27 mouse cellular contexts compared by ENCODE assay signal in the genomic region with DNA sequence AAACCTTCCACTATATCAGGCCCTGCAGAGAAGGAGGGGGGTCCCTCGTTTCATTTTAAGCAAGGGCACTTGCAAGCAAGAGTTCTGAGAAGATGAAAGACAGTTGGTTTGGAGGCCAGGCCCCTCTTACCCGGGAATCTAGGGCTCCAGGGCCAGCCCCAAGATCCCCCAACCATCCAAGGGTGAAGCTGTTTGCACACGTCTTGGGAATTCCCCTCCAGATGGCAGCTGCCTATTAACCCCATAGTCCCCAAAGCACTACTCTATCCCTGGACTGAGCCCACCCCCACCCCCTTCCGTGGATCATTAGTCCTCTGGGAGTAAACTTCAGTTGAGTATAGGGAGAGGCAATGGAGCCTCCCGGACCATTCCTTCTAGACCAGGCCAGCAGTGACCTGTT. TPM values are rescaled to one million over a fixed set of nuclear protein-coding genes. Genes with fewer than 3 reads are reported as not detected.
DNase-seq lines count a peak whose midpoint lies in the region; ATAC-seq lines count a peak whose summit lies in the region.
"Had no signal": no experiment of that assay in that cellular context is flagged by ENCODE, and none has a peak within 500 bp of the region (broad histone marks: within the 10 kb centered on the region; RNA-seq: fewer than 3 reads in every experiment).

No protein-coding gene starts in this region.

- peak overlapping the region; percentile 50; the same call in 1 of the 2 replicates for H3K4me3 ChIP-seq in heart, embryonic 10.5 days
- peak overlapping the region; percentile 44; the same call in 1 of the 2 replicates for H3K4me3 ChIP-seq in midbrain, embryonic 10.5 days
- no peak overlapping the region for H3K4me3 ChIP-seq in midbrain, embryonic 16.5 days (ENCODE audit: low read depth, low read length)
- H3K4me3 ChIP-seq in limb, embryonic 15.5 days, result peak overlapping the region; percentile 37
- H3K4me3 ChIP-seq: erythroblast, embryonic 14.5 days had no signal

- H3K27ac ChIP-seq in heart, embryonic 10.5 days, result no peak overlapping the region
- H3K27ac ChIP-seq in midbrain, embryonic 10.5 days (replicated peaks), result no peak overlapping the region
- no peak overlapping the region for H3K27ac ChIP-seq in midbrain, embryonic 16.5 days (ENCODE audit: low read length)
- H3K27ac ChIP-seq in limb, embryonic 15.5 days, result 0 out of 2 replicates have a peak overlapping the region, but pooled peaks have one; percentile 27
- H3K27ac ChIP-seq: forebrain, embryonic 13.5 days; gastrocnemius, adult 2 months; intestine, embryonic 15.5 days; liver, embryonic 12.5 days; midbrain, embryonic 15.5 days had no signal

- no peaks in the 10 kb centered on the region for H3K9me3 ChIP-seq in heart, embryonic 10.5 days
- no peaks in the 10 kb centered on the region for H3K9me3 ChIP-seq in midbrain, embryonic 10.5 days (replicated peaks)
- no peaks in the 10 kb centered on the region; the same call in 1 of the 2 replicates for H3K9me3 ChIP-seq in midbrain, embryonic 16.5 days (replicated peaks; ENCODE audit: control insufficient read depth, low read length, poor library complexity, severe bottlenecking)
- H3K9me3 ChIP-seq in limb, embryonic 15.5 days, result no peaks in the 10 kb centered on the region
- H3K9me3 ChIP-seq: forebrain, embryonic 13.5 days; intestine, embryonic 15.5 days; liver, embryonic 12.5 days; megakaryocyte, embryonic 14.5 days; midbrain, embryonic 15.5 days had no signal

- H3K4me2 ChIP-seq in midbrain, embryonic 16.5 days (ENCODE audit: low read length), result no peak overlapping the region
- peak overlapping the region; percentile 49 for H3K4me2 ChIP-seq in limb, embryonic 15.5 days

- WGBS in heart, embryonic 10.5 days, result 3% methylated on average over 5 of the region's 5 CpGs
- WGBS in midbrain, embryonic 10.5 days, result 3% methylated on average over 5 of the region's 5 CpGs
- WGBS in midbrain, embryonic 16.5 days, result 4% methylated on average over 5 of the region's 5 CpGs
- 3% methylated on average over 5 of the region's 5 CpGs for WGBS in limb, embryonic 15.5 days

- peaks cover 58% of the 10 kb centered on the region for H3K4me1 ChIP-seq in heart, embryonic 10.5 days
- peaks cover 58% of the 10 kb centered on the region for H3K4me1 ChIP-seq in midbrain, embryonic 10.5 days
- H3K4me1 ChIP-seq in midbrain, embryonic 16.5 days (ENCODE audit: control insufficient read depth, insufficient read depth, low read length), result peaks cover 12% of the 10 kb centered on the region; the same call in 1 of the 2 replicates
- peaks cover 60% of the 10 kb centered on the region for H3K4me1 ChIP-seq in limb, embryonic 15.5 days

- H3K36me3 ChIP-seq in heart, embryonic 10.5 days, result no peaks in the 10 kb centered on the region
- no peaks in the 10 kb centered on the region for H3K36me3 ChIP-seq in midbrain, embryonic 10.5 days
- H3K36me3 ChIP-seq in midbrain, embryonic 16.5 days (ENCODE audit: control insufficient read depth, insufficient read depth, low read length), result no peaks in the 10 kb centered on the region
- H3K36me3 ChIP-seq in limb, embryonic 15.5 days, result no peaks in the 10 kb centered on the region
- H3K36me3 ChIP-seq: G1E; intestine, embryonic 15.5 days; liver, embryonic 12.5 days; midbrain, embryonic 15.5 days had no signal

- no peak overlapping the region for H3K9ac ChIP-seq in midbrain, embryonic 16.5 days (ENCODE audit: low read depth, low read length)
- no peak overlapping the region for H3K9ac ChIP-seq in limb, embryonic 15.5 days
- H3K9ac ChIP-seq: intestine, embryonic 15.5 days; liver, embryonic 12.5 days; midbrain, embryonic 15.5 days had no signal

- H3K27me3 ChIP-seq in heart, embryonic 10.5 days (ENCODE audit: insufficient read depth, poor library complexity, severe bottlenecking), result peaks cover 99% of the 10 kb centered on the region
- H3K27me3 ChIP-seq in midbrain, embryonic 10.5 days (ENCODE audit: low read depth, poor library complexity, severe bottlenecking), result peaks cover 100% of the 10 kb centered on the region
- H3K27me3 ChIP-seq in midbrain, embryonic 16.5 days (ENCODE audit: control insufficient read depth, insufficient read depth, low read depth, low read length), result peaks cover 86% of the 10 kb centered on the region
- peaks cover 98% of the 10 kb centered on the region for H3K27me3 ChIP-seq in limb, embryonic 15.5 days

- ATAC-seq in midbrain, embryonic 16.5 days, result no peak
- no peak for ATAC-seq in limb, embryonic 15.5 days (ENCODE audit: insufficient number of reproducible peaks, low FRiP score, low TSS enrichment, low read depth)
- ATAC-seq: hindbrain, embryonic 16.5 days; liver, embryonic 12.5 days had no signal

- DNase-seq in heart, embryonic 10.5 days (ENCODE audit: low spot score), result no peak
- DNase-seq in heart, adult 9 months (ENCODE audit: low spot score in 2 of 2), result no peak
- DNase-seq in midbrain, embryonic 10.5 days (ENCODE audit: low spot score), result peak; percentile 15
- DNase-seq in MN1 (ENCODE audit: low spot score), result peak; percentile 21
- DNase-seq in adrenal gland, postnatal 4 days (ENCODE audit: low spot score in 2 of 2), result no peak
- DNase-seq in cerebellum, postnatal 4 days (ENCODE audit: low spot score in 2 of 2), result no peak
- DNase-seq: adrenal gland, adult 8-10 months; cerebellum, adult 2 months; cerebellum, postnatal 25 days; lung, adult 2 months had no signal

RNA-seq across cellular contexts. Expression of a gene that starts 2.4 kb away (rescaled TPM):
- polyA plus RNA-seq in heart, embryonic 10.5 days (2016; fragmentation: Nextera tagmentation; extraction: Ambion mirVana), result 0.09 TPM in 1 of 2 replicates, not detected in the other
- polyA plus RNA-seq in midbrain, embryonic 10.5 days (2016; fragmentation: Nextera tagmentation; extraction: Ambion mirVana), result 0.14 and 0.24 TPM in 2 replicates
- polyA plus RNA-seq in midbrain, embryonic 16.5 days (2015; fragmentation: Nextera tagmentation; extraction: Ambion mirVana), result not detected in 2 replicates
- polyA plus RNA-seq in limb, embryonic 15.5 days (2015; fragmentation: Nextera tagmentation; extraction: Ambion mirVana), result 6.0 and 7.0 TPM in 2 replicates
- total RNA-seq in adrenal gland, postnatal 4 days (2021), result 1 to 10 TPM in 1 of 2 experiments, under 1 TPM in 1; 0.68 to 1.2 TPM
- polyA plus RNA-seq: erythroblast, embryonic 14.5 days; forebrain, embryonic 13.5 days; intestine, embryonic 15.5 days; liver, embryonic 12.5 days; midbrain, embryonic 15.5 days; stomach, embryonic 14.5 days had no signal

RNA-seq across cellular contexts. Expression of a gene that starts 12.5 kb away (rescaled TPM):
- polyA plus RNA-seq in heart, embryonic 10.5 days (2016; fragmentation: Nextera tagmentation; extraction: Ambion mirVana), result 41.7 and 42.7 TPM in 2 replicates
- 41.2 and 43.2 TPM in 2 replicates for polyA plus RNA-seq in midbrain, embryonic 10.5 days (2016; fragmentation: Nextera tagmentation; extraction: Ambion mirVana)
- polyA plus RNA-seq in midbrain, embryonic 16.5 days (2015; fragmentation: Nextera tagmentation; extraction: Ambion mirVana), result 96.4 and 102 TPM in 2 replicates
- 41.7 and 49.3 TPM in 2 replicates for polyA plus RNA-seq in limb, embryonic 15.5 days (2015; fragmentation: Nextera tagmentation; extraction: Ambion mirVana)
- 100 to 1,000 TPM; 124 to 135 TPM for total RNA-seq in adrenal gland, postnatal 4 days (2021)

RNA-seq across cellular contexts. Expression of a gene that starts 14.1 kb away (rescaled TPM):
- not detected in 2 replicates for polyA plus RNA-seq in heart, embryonic 10.5 days (2016; fragmentation: Nextera tagmentation; extraction: Ambion mirVana)
- 22.0 and 24.0 TPM in 2 replicates for polyA plus RNA-seq in midbrain, embryonic 10.5 days (2016; fragmentation: Nextera tagmentation; extraction: Ambion mirVana)
- polyA plus RNA-seq in midbrain, embryonic 16.5 days (2015; fragmentation: Nextera tagmentation; extraction: Ambion mirVana), result 1.2 and 1.3 TPM in 2 replicates
- 0.06 and 0.14 TPM in 2 replicates for polyA plus RNA-seq in limb, embryonic 15.5 days (2015; fragmentation: Nextera tagmentation; extraction: Ambion mirVana)
- total RNA-seq in adrenal gland, postnatal 4 days (2021), result not detected
- total RNA-seq: adrenal gland, adult 8-10 months; G1E; heart, adult 8-10 months; heart, postnatal 4 days; left cerebral cortex, postnatal 25 days had no signal
- polyA plus RNA-seq: cerebellum, adult 2 months; erythroblast, embryonic 14.5 days; forebrain, embryonic 13.5 days; G1E; heart, embryonic 16.5 days; intestine, embryonic 15.5 days; liver, embryonic 12.5 days; lung, adult 2 months; spleen, adult 2 months; stomach, embryonic 14.5 days had no signal

RNA-seq across cellular contexts. Expression of a gene that starts 33.8 kb away (rescaled TPM):
- polyA plus RNA-seq in heart, embryonic 10.5 days (2016; fragmentation: Nextera tagmentation; extraction: Ambion mirVana), result 0.06 TPM in 1 of 2 replicates, not detected in the other
- 0.54 and 0.82 TPM in 2 replicates for polyA plus RNA-seq in midbrain, embryonic 10.5 days (2016; fragmentation: Nextera tagmentation; extraction: Ambion mirVana)
- 0.35 and 0.42 TPM in 2 replicates for polyA plus RNA-seq in midbrain, embryonic 16.5 days (2015; fragmentation: Nextera tagmentation; extraction: Ambion mirVana)
- polyA plus RNA-seq in limb, embryonic 15.5 days (2015; fragmentation: Nextera tagmentation; extraction: Ambion mirVana), result 0.15 TPM in 1 of 2 replicates, not detected in the other
- 1 to 10 TPM in 1 of 2 experiments, under 1 TPM in 1; 0.76 to 4.2 TPM for total RNA-seq in adrenal gland, postnatal 4 days (2021)
- polyA plus RNA-seq: intestine, embryonic 15.5 days; liver, embryonic 12.5 days; stomach, embryonic 14.5 days had no signal

RNA-seq across cellular contexts. Expression of a gene that starts 47.5 kb away (rescaled TPM):
- 20.5 and 40.8 TPM in 2 replicates for polyA plus RNA-seq in heart, embryonic 10.5 days (2016; fragmentation: Nextera tagmentation; extraction: Ambion mirVana)
- 15.2 and 16.4 TPM in 2 replicates for polyA plus RNA-seq in midbrain, embryonic 10.5 days (2016; fragmentation: Nextera tagmentation; extraction: Ambion mirVana)
- 2.3 and 4.0 TPM in 2 replicates for polyA plus RNA-seq in midbrain, embryonic 16.5 days (2015; fragmentation: Nextera tagmentation; extraction: Ambion mirVana)
- polyA plus RNA-seq in limb, embryonic 15.5 days (2015; fragmentation: Nextera tagmentation; extraction: Ambion mirVana), result 90.0 and 101 TPM in 2 replicates
- total RNA-seq in adrenal gland, postnatal 4 days (2021), result 10 to 100 TPM; 15.9 to 19.1 TPM

Comparison
In these comparisons a context has a peak if more than half of its experiments do, and no peak if none do; other contexts are left out.
1. DNase-seq: peak in midbrain, embryonic 10.5 days (single experiment) and MN1 (single experiment); none in heart, embryonic 10.5 days (single experiment), heart, adult 9 months (0 of 2), adrenal gland, postnatal 4 days (0 of 2) and cerebellum, postnatal 4 days (0 of 2).